In genomic region chr13:58128396-58128767, GRCm38 (mm10) we compare ENCODE assay signal across 8 mouse cellular contexts. TPM values are rescaled to one million over a fixed set of nuclear protein-coding genes. Genes with fewer than 3 reads are reported as not detected.
DNase-seq lines count a peak whose midpoint lies in the region; ATAC-seq lines count a peak whose summit lies in the region.

Gene Hnrnpa0, minus strand, starts transcription at chr13:58128556.

- H3K4me3 ChIP-seq in megakaryocyte, embryonic 14.5 days (replicated peaks), result peak within 1 kb of the TSS; percentile 99

- DNase-seq in adrenal gland, adult (ENCODE audit: inconsistent age in 2 of 2, low spot score in 1 of 2), result peak; percentile 96 to 99
- DNase-seq in embryo, embryonic 10 days (ENCODE audit: low spot score), result peak; percentile 95
- peak; percentile 95 for DNase-seq in gastrocnemius, postnatal 14 days
- peak; percentile 76 to 88 for DNase-seq in left cerebral cortex, adult 9 months (ENCODE audit: low spot score in 2 of 2)
- DNase-seq in right cerebral cortex, adult 2 months (ENCODE audit: low spot score in 2 of 2), result peak; percentile 89 to 92
- peak; percentile 83 for DNase-seq in urinary bladder, postnatal 10 days (ENCODE audit: low spot score)

- peaks cover 7% of the 10 kb centered on the region for H3K36me3 ChIP-seq in megakaryocyte, embryonic 14.5 days (replicated peaks; ENCODE audit: low read length)

- H3K4me1 ChIP-seq in megakaryocyte, embryonic 14.5 days, result peaks cover 22% of the 10 kb centered on the region

- intact Hi-C loops in gastrocnemius, postnatal 14 days (cut with DNase I; ENCODE audit: low total_unique reads), result no loop called here

- peaks cover 13% of the 10 kb centered on the region for H3K9me3 ChIP-seq in megakaryocyte, embryonic 14.5 days

- H3K27me3 ChIP-seq in megakaryocyte, embryonic 14.5 days (replicated peaks), result peaks cover 2% of the 10 kb centered on the region

- ATAC-seq in inflammation-experienced regulatory T-cells, adult 6 months, result peak; percentile 76

RNA-seq across cellular contexts. Expression of gene Hnrnpa0, which starts in this region (rescaled TPM):
- 10 to 100 TPM; 57.3 to 65.1 TPM for total RNA-seq in gastrocnemius, postnatal 14 days (2021)
- 10 to 100 TPM; 20.9 to 25.6 (median 24.0) TPM for polyA plus RNA-seq in inflammation-experienced regulatory T-cells, adult 6 months (2017; shearing (Covaris generic))
- polyA plus RNA-seq in megakaryocyte, embryonic 14.5 days (2012; ENCODE audit: insufficient read depth, low replicate concordance), result 352 and 532 TPM in 2 replicates

Comparison
In these comparisons a context has a peak if more than half of its experiments do, and no peak if none do; other contexts are left out.
1. Peak in every context shown above with its lines: DNase-seq, ATAC-seq and H3K4me3 ChIP-seq.
2. RNA of gene Hnrnpa0 (polyA plus RNA-seq): 352 to 532 TPM in megakaryocyte, embryonic 14.5 days; 20.9 to 25.6 TPM in inflammation-experienced regulatory T-cells, adult 6 months; every median in the first group is over 10 times any median in the second.